Mouse (Mus musculus) brain, adult 2 months (tissue): ENCODE data around the gene Esrrg.

Experiments
- DNase-seq: peaks from one replicate; pipeline ENCODE4 v3.0.0; 2011; ENCODE audit warnings: low read depth, low spot score

Esrrg gene

DNA sequence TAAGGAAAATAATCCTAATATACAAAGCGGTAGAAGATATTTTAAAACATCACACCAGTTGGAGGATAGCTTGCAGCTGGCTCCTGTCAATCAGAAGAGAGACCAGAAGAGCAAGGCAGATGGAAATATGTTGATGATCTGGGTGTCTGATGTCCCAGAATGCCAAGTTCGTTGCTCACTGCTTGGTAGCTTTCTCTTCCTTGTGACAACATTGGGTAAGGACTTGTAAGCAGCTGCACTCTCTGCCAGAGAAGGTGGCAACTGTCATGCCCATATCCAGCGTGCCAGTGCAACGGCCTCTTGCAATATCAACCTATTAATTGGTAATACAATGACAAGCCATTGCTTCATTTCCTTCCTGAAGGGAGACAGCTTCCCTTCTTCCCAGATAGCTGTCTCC, 296.1 kb downstream of the Esrrg start:
- peak; percentile 17 for DNase-seq

DNA sequence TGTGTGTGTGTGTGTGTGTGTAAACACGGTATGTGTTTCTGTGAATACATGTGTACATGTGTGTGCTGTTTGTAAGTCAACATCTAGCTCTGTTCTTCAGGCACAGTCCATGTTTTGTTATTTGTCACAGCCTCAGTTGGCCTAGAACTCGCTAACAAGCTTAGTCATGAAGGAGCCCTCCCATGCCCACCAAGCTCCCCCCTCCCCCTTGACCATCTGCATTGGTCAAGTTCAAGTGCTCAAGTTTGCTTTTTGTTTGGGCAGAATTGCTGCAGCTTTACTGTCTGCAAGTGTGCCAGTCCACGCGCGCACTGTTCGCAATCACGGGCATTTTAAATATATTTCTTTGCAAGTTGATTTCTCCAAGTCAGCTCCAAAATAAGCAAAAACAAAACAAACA, 298.8 kb downstream of the Esrrg start:
- no peak for DNase-seq

DNA sequence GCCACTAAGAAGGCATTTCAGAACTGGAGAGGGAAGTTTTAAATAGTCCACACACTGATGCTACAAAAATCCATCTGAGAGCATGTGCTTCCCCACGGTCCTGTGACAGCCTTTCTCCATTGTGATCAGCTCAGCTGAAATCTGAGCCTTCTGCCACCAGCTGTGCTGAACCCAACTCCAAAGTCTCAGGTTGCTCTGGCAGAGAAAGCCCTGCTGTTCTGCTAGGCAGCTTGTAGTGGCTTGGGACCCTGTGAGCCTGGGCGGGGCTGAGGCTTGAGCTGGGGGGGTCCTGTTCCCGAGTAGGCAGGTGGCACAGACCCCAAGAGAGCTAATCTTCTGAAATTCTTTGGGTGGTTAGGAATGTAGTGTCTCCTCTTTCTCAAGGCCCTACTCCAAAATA, 299.3 kb downstream of the Esrrg start:
- DNase-seq, result no peak

DNA sequence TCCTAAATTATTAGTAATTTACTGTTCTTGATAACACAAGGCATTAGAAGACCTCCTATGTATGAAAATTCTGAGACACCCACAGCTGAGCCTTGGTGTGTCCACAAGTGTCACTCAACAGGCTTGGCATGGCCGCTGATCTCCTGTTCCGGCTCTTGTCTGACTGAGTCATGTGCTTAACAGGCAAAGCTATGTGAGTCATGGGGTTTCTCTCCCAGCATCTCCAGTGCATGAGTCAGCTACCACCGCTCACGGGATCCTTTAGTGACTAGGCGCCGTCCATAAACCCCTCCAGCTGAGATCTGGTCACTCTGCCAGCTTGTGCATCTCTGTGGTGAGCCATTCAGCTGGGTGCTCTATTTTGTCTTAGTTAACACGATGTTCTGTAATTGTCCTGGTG, 302.1 kb downstream of the Esrrg start:
- peak; percentile 77 for DNase-seq

DNA sequence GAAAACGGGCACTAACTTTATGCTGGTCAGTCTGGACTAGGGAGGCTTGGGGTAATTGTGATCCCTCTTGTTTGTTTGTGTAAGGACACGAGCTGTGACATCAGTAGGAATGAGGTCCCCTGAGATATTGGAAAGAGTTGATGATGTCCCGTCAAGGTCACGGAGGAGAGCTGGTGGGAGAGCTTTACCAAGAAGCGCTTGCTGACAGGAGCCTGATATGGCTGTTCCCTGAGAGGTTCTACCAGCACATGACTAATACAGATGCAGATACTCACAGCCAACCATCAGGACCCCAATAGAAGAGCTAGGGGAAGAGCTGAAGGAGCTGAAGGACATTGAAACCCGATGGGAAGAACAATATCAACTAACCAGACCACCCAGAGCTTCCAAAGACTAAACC, 302.6 kb downstream of the Esrrg start:
- DNase-seq, result no peak

DNA sequence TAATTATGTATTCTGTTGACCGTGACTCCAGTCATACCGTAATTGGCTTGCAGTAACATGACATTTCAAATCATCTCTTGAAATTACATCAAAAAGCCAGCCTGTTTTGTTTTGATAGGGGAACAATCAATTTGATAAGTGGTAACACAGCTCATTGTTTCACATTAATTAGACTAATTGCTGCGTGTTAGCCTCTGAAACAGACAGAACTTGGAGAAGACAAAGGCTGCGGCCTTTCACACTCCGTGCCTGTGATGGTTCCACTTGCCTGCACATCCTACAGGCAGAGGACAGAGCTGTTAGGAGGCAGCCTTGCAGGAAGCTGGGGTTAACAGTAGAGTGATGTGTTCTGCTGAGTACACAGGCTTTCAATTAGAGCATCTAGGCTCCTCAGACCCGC, 309.7 kb downstream of the Esrrg start:
- no peak for DNase-seq

DNA sequence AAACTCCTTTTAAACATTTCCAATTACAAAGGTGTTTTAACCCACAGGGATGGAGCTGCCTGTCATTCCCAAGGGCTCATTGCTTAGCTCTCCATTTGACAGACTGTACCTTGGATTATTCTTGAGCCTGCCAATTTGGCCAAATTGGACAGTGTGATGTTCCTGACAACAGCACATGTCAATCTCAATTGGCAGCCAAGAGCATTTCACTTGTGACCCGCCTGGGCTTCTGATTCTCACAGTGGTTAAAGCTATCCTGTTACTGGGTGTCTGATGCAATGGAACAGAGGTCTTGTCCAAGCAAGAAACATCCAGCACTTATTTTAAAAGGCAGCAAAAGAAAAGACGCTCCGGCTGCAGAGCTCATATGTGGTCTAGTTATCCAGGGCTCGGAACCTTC, 310.3 kb downstream of the Esrrg start:
- DNase-seq, result no peak

DNA sequence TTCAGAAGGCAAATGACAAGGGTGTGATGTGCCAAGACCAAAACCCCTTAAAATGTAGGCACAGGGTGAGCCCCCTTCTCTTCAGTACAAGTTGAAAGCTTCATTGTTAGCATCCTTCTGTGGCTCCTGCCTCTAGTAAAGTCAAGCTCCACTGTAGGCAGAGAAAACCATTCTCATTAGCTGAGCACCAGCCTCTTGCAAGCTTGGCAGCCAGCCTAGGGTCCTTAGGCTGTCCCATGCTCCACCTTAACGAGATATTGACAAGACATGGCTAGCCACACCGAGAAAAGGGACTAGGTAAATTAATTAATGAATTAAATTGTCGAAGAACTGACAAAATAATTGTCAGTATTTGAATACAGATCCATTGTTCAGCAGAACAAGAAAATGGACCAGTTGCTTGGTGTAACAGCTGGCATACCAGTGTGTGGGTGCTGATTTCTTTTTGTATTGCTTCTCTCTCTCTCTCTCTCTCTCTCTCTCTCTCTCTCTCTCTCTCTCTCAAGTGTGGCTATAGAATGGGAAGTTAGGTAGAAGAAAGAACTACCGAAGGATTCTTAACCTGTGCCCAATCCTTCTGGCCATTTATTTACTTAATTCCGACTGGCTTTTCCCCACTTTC, 311.7 kb downstream of the Esrrg start:
- no peak for DNase-seq

DNA sequence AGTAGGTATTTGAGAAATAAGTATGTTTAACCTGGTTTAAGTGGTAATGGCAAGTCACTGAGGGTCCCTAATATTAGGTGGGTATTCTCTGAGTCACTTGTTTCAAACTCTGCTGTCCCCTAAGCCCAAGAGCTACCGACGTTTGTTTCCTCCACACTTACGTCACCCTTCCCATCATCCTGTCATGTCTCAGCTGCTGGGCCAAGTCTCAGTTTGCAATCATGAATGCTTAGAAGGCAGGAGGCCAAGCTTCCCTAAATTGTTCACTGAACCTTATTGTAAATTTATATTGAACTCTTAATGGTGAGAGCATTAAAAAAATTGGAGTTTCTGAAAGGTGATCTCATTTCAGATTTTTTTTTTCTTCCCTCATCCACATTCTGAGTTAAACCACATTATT, 322.6 kb downstream of the Esrrg start:
- DNase-seq, result no peak

DNA sequence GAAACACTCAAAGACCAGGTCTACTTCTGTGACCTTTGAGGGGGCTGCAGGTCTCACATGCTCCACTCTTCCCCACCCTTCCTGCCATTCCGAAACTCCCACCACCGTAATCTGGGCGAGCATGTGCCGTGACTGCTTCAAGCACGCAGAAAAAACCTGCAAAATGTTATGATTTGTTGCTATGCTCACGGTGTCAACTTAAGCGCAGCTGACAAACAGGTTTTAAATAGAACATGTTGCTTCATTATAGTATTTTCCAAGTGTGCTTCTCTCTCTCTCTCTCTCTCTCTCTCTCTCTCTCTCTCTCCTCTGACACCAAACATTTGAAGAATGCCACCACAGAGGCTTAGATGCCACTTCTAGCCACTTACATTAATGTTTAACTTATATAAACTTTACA, 330.1 kb downstream of the Esrrg start:
- DNase-seq, result no peak

DNA sequence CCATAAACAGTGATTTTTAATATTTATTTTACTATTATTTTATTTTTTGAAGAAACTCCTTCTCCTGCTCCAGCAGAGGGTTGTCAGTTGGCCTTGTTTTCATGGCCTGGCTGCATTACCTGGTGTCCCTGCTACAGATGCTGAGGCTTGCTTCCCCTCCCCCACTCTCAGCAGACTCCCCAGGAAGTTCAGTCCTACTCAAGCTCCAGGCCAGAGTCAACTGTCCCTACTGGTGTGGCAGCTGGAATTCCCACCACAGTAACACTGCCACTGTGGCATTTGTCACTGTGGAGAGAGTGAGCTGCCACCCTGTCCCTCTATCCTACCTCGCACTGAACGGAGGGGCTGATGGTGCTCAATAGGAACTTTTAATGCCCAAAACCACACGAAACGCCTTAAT, 330.5 kb downstream of the Esrrg start:
- DNase-seq, result no peak

DNA sequence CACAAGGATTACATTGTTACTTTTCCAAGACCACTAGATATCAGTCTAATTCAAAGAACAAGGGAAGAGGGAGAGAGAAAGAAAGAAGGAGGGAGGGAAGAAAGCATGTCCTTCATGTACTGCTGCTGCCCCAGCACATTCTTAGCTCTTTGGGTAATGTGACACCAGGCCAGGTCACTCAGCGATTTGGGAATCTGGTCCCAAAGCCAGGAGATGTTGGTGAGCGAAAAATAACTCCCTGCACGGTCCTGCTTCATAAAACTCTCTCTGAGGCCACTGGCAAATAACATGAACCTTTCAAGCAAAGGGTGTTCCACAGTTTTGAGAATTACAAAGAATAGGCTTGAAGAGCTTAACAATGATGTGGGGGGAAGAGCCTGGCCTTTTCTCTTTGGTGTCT, 342.9 kb downstream of the Esrrg start:
- DNase-seq, result no peak

DNA sequence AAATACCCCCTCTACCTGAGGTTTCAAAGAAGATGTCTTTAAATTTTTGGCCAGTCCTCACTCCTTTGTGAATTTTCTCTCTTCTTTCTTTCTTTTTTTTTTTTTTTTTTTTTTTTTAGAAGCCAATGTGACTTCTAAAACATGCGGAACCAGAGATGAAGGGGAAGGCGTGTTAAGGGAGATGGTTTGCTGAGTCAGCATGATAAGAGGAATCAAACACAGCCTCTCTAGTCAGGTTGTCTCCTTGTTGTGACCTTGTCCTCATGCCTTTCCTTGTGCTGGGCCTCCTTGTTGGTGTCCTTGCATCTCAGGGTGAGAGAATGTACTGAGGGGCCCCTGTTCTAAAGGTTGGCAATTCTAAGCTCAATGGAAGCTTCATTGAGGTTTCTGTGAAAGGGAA, 348.1 kb downstream of the Esrrg start:
- no peak for DNase-seq

DNA sequence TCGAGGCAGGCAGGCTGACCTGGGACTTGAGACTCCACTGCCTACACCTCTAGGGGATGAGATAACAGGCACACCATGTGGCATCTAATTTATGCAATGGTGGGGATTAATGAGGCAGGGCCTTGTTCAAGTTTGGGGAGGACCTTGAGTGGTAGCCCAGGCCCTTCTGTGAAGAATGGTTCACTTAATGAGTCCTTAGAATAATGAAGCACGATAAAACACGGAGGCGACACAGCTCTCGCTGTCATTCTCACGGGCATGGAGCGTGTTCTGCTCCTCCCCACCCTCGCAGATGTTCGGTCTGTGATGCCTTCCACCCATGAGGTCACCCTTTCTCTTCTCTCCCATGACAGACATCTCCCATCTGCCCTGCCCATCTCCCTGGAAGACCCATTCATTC, 350.6 kb downstream of the Esrrg start:
- DNase-seq, result no peak

DNA sequence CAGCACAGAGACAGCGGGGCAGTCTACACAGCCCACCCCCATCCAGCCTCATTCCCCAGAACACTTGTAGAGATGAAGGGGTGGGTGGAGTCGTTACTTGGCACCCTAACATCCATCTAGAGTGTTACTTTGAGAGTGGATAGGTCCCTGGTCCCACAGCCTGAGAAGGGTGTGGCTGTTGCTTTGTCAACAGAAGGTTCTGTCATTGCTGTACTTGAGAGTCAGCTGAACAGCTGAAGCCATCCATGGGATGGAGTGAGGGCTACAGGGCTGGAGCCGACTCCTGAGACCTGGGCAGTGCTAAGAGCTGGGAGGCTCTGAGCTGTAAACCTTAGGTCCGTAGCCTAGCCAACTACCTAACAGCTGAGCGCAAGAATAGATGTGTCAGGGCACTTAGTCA, 352.9 kb downstream of the Esrrg start:
- DNase-seq, result no peak

DNA sequence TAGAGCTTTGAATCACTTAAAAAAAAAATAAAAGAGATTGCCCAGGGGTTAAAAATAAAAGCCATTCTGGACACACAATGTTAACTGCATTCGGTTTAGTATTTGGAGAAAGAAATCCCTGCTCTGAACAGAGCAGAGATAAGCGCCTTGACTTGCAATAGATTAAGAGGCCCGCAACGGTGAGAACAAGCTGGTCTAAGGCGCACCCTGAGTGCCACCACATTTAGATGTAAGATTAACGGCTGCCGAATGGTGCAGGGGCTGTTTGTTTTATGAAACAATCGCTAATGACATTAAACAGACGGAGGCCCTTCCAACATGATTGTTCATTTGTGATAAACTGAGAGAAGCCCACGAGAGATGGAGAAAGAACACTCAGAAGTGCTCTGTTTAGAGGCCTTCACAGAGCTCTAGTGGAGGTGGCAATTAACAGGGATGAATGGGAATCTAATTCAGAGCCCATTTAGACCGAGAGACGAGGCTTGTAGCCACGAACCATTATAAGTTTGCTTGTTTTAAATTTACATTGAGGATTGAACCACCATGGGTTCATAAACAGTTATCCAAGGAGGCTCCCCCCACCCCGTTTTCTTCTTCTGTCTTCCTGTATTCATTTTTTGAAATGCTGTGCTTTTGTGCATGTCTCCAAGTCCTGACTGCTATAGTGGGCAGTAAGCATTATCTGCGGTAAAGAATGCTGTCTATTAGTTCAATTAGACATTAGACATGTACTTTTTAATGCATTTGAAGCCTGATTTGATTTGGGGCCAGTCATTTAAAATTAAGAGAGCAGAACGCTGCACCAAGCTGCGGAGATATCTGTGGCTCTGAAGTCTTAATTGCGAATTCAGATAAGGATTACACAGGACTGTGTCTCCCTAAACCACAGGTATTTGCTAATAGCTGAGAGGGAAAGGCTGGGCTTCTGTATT, 356.5 kb downstream of the Esrrg start:
- no peak for DNase-seq

DNA sequence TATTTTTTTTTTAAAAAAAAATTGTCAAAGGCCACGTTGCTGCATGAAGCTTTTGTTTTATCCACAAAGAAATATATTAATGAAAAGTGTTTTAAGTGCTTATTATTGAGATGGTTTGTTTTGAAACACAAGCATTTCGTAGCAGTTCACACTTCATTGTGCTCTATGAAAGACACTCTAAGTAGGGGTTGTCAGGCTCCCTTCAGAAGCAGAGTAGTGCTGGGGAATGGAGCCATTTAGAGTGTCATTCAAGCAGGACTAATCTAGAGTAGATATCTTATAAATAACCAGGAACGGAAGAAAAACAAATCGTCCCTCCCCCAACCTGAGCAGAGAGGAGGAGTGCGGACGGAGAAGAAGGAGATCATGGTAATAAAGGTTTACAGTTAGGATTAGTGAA, 357.3 kb downstream of the Esrrg start:
- DNase-seq, result no peak

DNA sequence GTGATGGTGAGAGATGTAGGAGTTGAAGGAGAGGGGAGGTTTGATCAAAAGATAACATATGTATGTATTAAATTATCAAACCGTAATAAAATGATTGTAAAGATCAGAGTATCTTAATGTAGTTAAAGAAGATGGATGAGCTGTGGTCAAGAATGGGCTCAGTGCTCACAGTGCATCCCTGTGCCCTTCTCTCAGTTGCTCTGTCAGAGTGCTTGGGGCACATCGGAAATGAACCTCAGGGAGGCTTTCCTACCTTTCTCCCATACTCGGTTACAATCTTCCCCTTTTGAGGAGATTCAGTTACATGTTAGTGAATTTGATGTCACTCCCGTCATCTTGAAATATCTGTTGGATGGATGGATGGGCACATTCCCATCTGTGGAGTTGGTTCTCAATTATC, 359.8 kb downstream of the Esrrg start:
- DNase-seq, result no peak

DNA sequence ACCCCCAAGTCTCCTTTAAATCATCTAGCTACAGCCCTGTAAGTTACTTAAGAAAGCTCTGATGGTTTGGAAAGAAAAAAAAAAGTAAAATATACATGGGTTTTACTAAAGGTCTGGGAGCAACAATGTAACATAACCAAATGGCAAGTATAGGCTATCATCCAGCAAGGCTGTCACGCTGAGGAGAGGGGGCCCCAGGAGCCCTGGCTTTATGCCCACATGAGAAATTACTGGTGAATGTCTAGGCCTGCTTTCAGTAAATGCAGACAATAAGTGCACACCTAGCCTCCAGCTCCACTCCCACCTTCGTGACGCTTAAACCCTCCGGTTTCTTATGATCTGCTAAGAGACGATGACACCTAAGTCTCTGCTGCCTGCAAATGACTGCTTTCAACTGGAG, 360.9 kb downstream of the Esrrg start:
- DNase-seq, result no peak

DNA sequence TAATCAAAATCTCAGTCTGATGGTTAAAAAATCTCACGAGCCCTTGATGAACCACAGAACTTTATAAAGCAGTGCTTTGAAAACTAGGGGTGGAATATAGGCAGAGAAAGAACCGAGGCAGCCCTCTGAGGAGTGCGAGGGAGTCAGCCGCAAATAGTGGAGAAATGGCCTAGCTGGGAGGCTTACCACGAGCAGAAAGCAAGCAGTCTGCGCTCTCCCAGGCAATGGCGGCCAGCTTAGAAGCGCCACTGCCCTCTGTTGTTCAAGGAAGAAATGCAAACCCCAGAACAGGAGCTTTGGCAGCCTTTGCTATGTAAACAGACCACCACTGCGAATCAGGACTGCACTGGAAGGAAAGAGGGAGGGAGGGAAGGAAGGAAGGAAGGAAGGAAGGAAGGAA, 365.8 kb downstream of the Esrrg start:
- DNase-seq, result peak; percentile 83

DNA sequence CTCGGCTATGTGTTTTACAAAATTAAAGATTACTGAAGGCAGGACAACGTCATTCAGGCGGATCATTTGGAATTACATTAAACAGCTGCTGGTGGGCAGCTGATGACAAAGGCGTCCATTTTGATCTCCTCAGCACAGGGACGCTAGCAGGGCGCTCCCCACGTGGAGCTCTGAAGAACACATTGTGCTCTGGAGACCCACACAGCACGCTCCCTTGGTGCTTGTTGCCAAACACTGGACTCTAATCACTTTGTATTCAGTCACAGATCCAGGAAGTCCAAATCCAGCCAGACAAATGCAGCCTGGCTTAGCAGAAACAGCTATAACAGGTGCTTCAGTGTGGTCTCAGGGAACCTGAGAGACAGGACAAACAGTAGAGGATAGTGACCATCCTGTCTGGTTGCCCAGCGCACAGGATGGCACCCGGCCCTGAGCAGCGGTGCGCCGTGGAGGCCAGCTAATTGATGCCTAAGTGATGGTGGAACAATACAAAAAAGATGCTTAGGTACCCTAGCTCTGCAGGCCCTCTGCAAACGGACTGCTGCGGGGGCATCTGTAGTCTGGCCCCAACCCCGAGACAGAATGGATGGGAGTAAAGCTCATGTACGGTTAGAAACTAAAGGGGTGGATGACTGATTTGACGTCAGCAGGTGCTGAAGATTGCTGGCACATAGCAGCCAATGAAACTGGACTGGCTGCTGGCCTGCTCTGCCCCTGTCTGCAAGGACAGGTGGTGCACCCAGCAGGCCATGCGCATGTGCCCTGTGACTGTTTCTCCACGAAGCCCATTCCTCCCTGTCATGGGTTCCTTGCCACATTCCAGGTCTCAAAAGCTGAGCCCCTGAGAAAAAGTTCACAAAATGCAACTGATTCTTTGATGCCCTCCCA, 367.1 kb downstream of the Esrrg start:
- peak; percentile 32 for DNase-seq

DNA sequence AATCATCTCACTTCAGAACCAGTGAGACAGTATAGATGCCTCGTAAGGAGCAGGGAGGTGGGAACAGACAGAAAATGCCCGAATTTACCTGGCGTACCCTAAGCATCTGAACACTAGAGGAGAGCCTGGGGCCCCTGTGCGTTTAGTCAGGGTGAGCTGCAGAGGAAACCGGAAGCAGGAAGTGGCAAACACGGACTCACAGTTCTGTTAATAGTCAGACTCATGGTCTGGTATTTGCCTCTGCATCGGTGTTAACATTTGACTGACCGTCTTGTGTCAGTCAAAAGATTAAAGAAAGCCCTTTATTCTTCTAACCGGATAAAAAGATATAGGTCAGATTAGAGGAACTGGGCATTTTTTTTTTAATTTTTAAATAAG, 367.8 kb downstream of the Esrrg start:
- DNase-seq, result no peak
